Comparison of ENCODE assay signal across 11 mouse cellular contexts in genomic region chr9:102709504-102710135, GRCm38 (mm10). TPM values are rescaled to one million over a fixed set of nuclear protein-coding genes. Genes with fewer than 3 reads are reported as not detected.
DNase-seq lines count a peak whose midpoint lies in the region; ATAC-seq lines count a peak whose summit lies in the region.
"Had no signal": no experiment of that assay in that cellular context is flagged by ENCODE, and none has a peak within 500 bp of the region (broad histone marks: within the 10 kb centered on the region; RNA-seq: fewer than 3 reads in every experiment).

No protein-coding gene starts in this region.

- H3K4me2 ChIP-seq in hindbrain, embryonic 13.5 days: no peak overlapping the region
- no peak overlapping the region for H3K4me2 ChIP-seq in hindbrain, embryonic 16.5 days (ENCODE audit: low read length)
- 0 out of 2 replicates have a peak overlapping the region, but pooled peaks have one; percentile 17 for H3K4me2 ChIP-seq in embryonic facial prominence, embryonic 15.5 days (replicated peaks)
- no peak overlapping the region for H3K4me2 ChIP-seq in hindbrain, embryonic 15.5 days
- H3K4me2 ChIP-seq in lung, embryonic 16.5 days (ENCODE audit: low read depth, low read length): no peak overlapping the region

- H3K9me3 ChIP-seq in hindbrain, embryonic 13.5 days: no peaks in the 10 kb centered on the region
- no peaks in the 10 kb centered on the region for H3K9me3 ChIP-seq in hindbrain, embryonic 16.5 days (ENCODE audit: control insufficient read depth, low read length)
- H3K9me3 ChIP-seq in embryonic facial prominence, embryonic 15.5 days (replicated peaks): no peaks in the 10 kb centered on the region
- H3K9me3 ChIP-seq in hindbrain, embryonic 15.5 days: no peaks in the 10 kb centered on the region
- H3K9me3 ChIP-seq in lung, embryonic 16.5 days (ENCODE audit: control insufficient read depth, low read length): no peaks in the 10 kb centered on the region

- no peaks in the 10 kb centered on the region for H3K27me3 ChIP-seq in hindbrain, embryonic 13.5 days
- no peaks in the 10 kb centered on the region for H3K27me3 ChIP-seq in hindbrain, embryonic 16.5 days (replicated peaks; ENCODE audit: control insufficient read depth, insufficient read depth, low read length)
- no peaks in the 10 kb centered on the region for H3K27me3 ChIP-seq in embryonic facial prominence, embryonic 15.5 days
- no peaks in the 10 kb centered on the region for H3K27me3 ChIP-seq in hindbrain, embryonic 15.5 days
- H3K27me3 ChIP-seq in lung, embryonic 16.5 days (ENCODE audit: control insufficient read depth, insufficient read depth, low read depth, low read length): no peaks in the 10 kb centered on the region

- H3K9ac ChIP-seq in hindbrain, embryonic 13.5 days: 0 out of 2 replicates have a peak overlapping the region, but pooled peaks have one; percentile 39
- H3K9ac ChIP-seq in hindbrain, embryonic 16.5 days (ENCODE audit: low read depth, low read length): no peak overlapping the region
- H3K9ac ChIP-seq in embryonic facial prominence, embryonic 15.5 days: no peak overlapping the region
- H3K9ac ChIP-seq in hindbrain, embryonic 15.5 days: no peak overlapping the region
- H3K9ac ChIP-seq in lung, embryonic 16.5 days (ENCODE audit: low read length): peak overlapping the region; percentile 40; the same call in 1 of the 2 replicates

- no peaks in the 10 kb centered on the region for H3K36me3 ChIP-seq in hindbrain, embryonic 13.5 days
- no peaks in the 10 kb centered on the region for H3K36me3 ChIP-seq in hindbrain, embryonic 16.5 days (ENCODE audit: control insufficient read depth, insufficient read depth, low read length)
- no peaks in the 10 kb centered on the region for H3K36me3 ChIP-seq in embryonic facial prominence, embryonic 15.5 days
- no peaks in the 10 kb centered on the region for H3K36me3 ChIP-seq in hindbrain, embryonic 15.5 days
- H3K36me3 ChIP-seq in lung, embryonic 16.5 days (ENCODE audit: control insufficient read depth, insufficient read depth, low read length): no peaks in the 10 kb centered on the region

- no peak for DNase-seq in cerebellum, adult 11-12 months
- DNase-seq in thymus, postnatal 10 days (ENCODE audit: low spot score in 2 of 2): no peak
- no peak for DNase-seq in retina, embryonic 14.5 days (ENCODE audit: low spot score)
- DNase-seq: midbrain, embryonic 14.5 days; right cerebral cortex, postnatal 14 days had no signal

- peaks cover 19% of the 10 kb centered on the region for H3K4me1 ChIP-seq in hindbrain, embryonic 13.5 days (replicated peaks)
- no peaks in the 10 kb centered on the region; the same call in 1 of the 2 replicates for H3K4me1 ChIP-seq in hindbrain, embryonic 16.5 days (ENCODE audit: control insufficient read depth, insufficient read depth, low read depth, low read length)
- H3K4me1 ChIP-seq in embryonic facial prominence, embryonic 15.5 days: peaks cover 31% of the 10 kb centered on the region
- no peaks in the 10 kb centered on the region; the same call in 1 of the 2 replicates for H3K4me1 ChIP-seq in hindbrain, embryonic 15.5 days (replicated peaks)
- peaks cover 19% of the 10 kb centered on the region for H3K4me1 ChIP-seq in lung, embryonic 16.5 days (replicated peaks; ENCODE audit: control insufficient read depth, insufficient read depth, low read length)

- no peak overlapping the region for H3K4me3 ChIP-seq in hindbrain, embryonic 13.5 days
- no peak overlapping the region for H3K4me3 ChIP-seq in hindbrain, embryonic 16.5 days (ENCODE audit: low read length)
- no peak overlapping the region for H3K4me3 ChIP-seq in embryonic facial prominence, embryonic 15.5 days (replicated peaks)
- H3K4me3 ChIP-seq in hindbrain, embryonic 15.5 days: no peak overlapping the region
- H3K4me3 ChIP-seq in lung, embryonic 16.5 days (ENCODE audit: low read length): no peak overlapping the region

- no peak for ATAC-seq in hindbrain, embryonic 13.5 days (ENCODE audit: low FRiP score)
- no peak for ATAC-seq in hindbrain, embryonic 16.5 days
- ATAC-seq in embryonic facial prominence, embryonic 15.5 days (ENCODE audit: insufficient number of reproducible peaks, low FRiP score, low TSS enrichment, low read depth): no peak
- no peak for ATAC-seq in hindbrain, embryonic 15.5 days (ENCODE audit: low FRiP score, low read depth)
- peak; percentile 75 for ATAC-seq in lung, embryonic 16.5 days (ENCODE audit: low read depth)
- ATAC-seq: intestine, postnatal 0 days had no signal

- 0 out of 2 replicates have a peak overlapping the region, but pooled peaks have one; percentile 35 for H3K27ac ChIP-seq in hindbrain, embryonic 13.5 days
- no peak overlapping the region for H3K27ac ChIP-seq in hindbrain, embryonic 16.5 days (ENCODE audit: low read depth, low read length)
- H3K27ac ChIP-seq in embryonic facial prominence, embryonic 15.5 days (replicated peaks): peak overlapping the region; percentile 75
- H3K27ac ChIP-seq in hindbrain, embryonic 15.5 days (replicated peaks): 0 out of 2 replicates have a peak overlapping the region, but pooled peaks have one; percentile 39
- H3K27ac ChIP-seq in lung, embryonic 16.5 days (ENCODE audit: low read length): peak overlapping the region; percentile 53

- WGBS in hindbrain, embryonic 13.5 days: 77% methylated on average over 15 of the region's 15 CpGs
- 74% methylated on average over 15 of the region's 15 CpGs for WGBS in hindbrain, embryonic 16.5 days
- WGBS in embryonic facial prominence, embryonic 15.5 days: 55% methylated on average over 15 of the region's 15 CpGs
- 73% methylated on average over 15 of the region's 15 CpGs for WGBS in hindbrain, embryonic 15.5 days
- 44% methylated on average over 15 of the region's 15 CpGs for WGBS in lung, embryonic 16.5 days

RNA-seq across cellular contexts. Expression of gene Amotl2, which starts 6.9 kb away (rescaled TPM):
- polyA plus RNA-seq in hindbrain, embryonic 13.5 days (2015; fragmentation: Nextera tagmentation; extraction: Ambion mirVana): 64.7 and 67.3 TPM in 2 replicates
- 40.7 and 47.5 TPM in 2 replicates for polyA plus RNA-seq in hindbrain, embryonic 16.5 days (2015; fragmentation: Nextera tagmentation; extraction: Ambion mirVana)
- polyA plus RNA-seq in embryonic facial prominence, embryonic 15.5 days (2015; fragmentation: Nextera tagmentation; extraction: Ambion mirVana): 53.6 and 53.7 TPM in 2 replicates
- polyA plus RNA-seq in hindbrain, embryonic 15.5 days (2015; fragmentation: Nextera tagmentation; extraction: Ambion mirVana): 66.0 and 71.3 TPM in 2 replicates
- polyA plus RNA-seq in lung, embryonic 16.5 days (2015; fragmentation: Nextera tagmentation; extraction: Ambion mirVana): 37.6 and 40.1 TPM in 2 replicates

Comparison
In these comparisons a context has a peak if more than half of its experiments do, and no peak if none do; other contexts are left out.
1. H3K9ac ChIP-seq: peak in hindbrain, embryonic 13.5 days (single experiment) and lung, embryonic 16.5 days (single experiment); none in hindbrain, embryonic 16.5 days (single experiment), embryonic facial prominence, embryonic 15.5 days (single experiment) and hindbrain, embryonic 15.5 days (single experiment).